In the genomic region with DNA sequence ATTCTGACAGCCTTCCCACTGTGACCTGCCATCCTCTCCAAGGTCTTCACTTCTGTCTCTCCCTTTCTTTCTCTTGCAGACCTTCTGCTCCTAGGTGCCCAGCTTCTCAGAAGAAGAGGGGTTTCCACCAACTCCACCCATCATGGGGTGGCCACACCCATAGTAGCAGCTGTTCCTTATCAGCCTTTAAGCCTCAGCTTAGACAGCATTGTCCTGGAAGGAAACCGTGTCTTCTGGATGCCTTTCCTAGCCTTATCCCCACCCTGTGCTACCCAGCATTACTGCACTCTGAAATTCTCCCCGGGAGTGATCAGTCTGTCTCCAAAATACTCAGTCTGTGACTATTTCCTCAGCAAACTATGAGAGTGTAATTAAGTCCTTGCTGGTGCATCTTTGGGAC, we compare ENCODE assay signal across 12 mouse cellular contexts.
DNase-seq lines count a peak whose midpoint lies in the region; ATAC-seq and TF ChIP-seq lines count a peak whose summit lies in the region.
"Had no signal": no experiment of that assay in that cellular context is flagged by ENCODE, and none has a peak within 500 bp of the region (broad histone marks: within the 10 kb centered on the region; RNA-seq: fewer than 3 reads in every experiment).

No protein-coding gene starts in this region.

- no peak overlapping the region for H3K4me2 ChIP-seq in midbrain, embryonic 11.5 days
- no peak overlapping the region for H3K4me2 ChIP-seq in midbrain, embryonic 15.5 days
- H3K4me2 ChIP-seq in liver, embryonic 15.5 days, result peak overlapping the region; percentile 51
- H3K4me2 ChIP-seq: neural tube, embryonic 15.5 days had no signal

- H3K36me3 ChIP-seq in midbrain, embryonic 11.5 days (ENCODE audit: control insufficient read depth, insufficient read depth, low read length), result no peaks in the 10 kb centered on the region
- no peaks in the 10 kb centered on the region for H3K36me3 ChIP-seq in midbrain, embryonic 15.5 days (replicated peaks)
- H3K36me3 ChIP-seq in liver, embryonic 15.5 days (replicated peaks), result no peaks in the 10 kb centered on the region
- H3K36me3 ChIP-seq: neural tube, embryonic 15.5 days had no signal

- no peak overlapping the region for H3K4me3 ChIP-seq in gastrocnemius, adult 2 months
- no peak overlapping the region for H3K4me3 ChIP-seq in midbrain, embryonic 11.5 days (ENCODE audit: low read depth, low read length)
- no peak overlapping the region for H3K4me3 ChIP-seq in midbrain, embryonic 15.5 days
- H3K4me3 ChIP-seq in liver, embryonic 15.5 days (replicated peaks), result no peak overlapping the region
- H3K4me3 ChIP-seq: neural tube, embryonic 15.5 days had no signal

- no peaks in the 10 kb centered on the region for H3K4me1 ChIP-seq in midbrain, embryonic 11.5 days (ENCODE audit: control insufficient read depth, insufficient read depth, low read length)
- no peaks in the 10 kb centered on the region for H3K4me1 ChIP-seq in midbrain, embryonic 15.5 days
- H3K4me1 ChIP-seq in liver, embryonic 15.5 days (replicated peaks), result peaks cover 20% of the 10 kb centered on the region
- H3K4me1 ChIP-seq: neural tube, embryonic 15.5 days had no signal

- TF ChIP-seq CTCF in gastrocnemius, adult 2 months (IDR thresholded peaks at IDR 0.05), result no peak

- WGBS in midbrain, embryonic 11.5 days, result 65% methylated on average over 2 of the region's 2 CpGs
- 74% methylated on average over 2 of the region's 2 CpGs for WGBS in midbrain, embryonic 15.5 days
- 37% methylated on average over 2 of the region's 2 CpGs for WGBS in liver, embryonic 15.5 days (ENCODE audit: insufficient replicate concordance)

- H3K9ac ChIP-seq in midbrain, embryonic 11.5 days (ENCODE audit: low read length), result no peak overlapping the region
- no peak overlapping the region for H3K9ac ChIP-seq in midbrain, embryonic 15.5 days
- 0 out of 2 replicates have a peak overlapping the region, but pooled peaks have one; percentile 32 for H3K9ac ChIP-seq in liver, embryonic 15.5 days
- H3K9ac ChIP-seq: neural tube, embryonic 15.5 days had no signal

- no peaks in the 10 kb centered on the region for H3K27me3 ChIP-seq in midbrain, embryonic 11.5 days (ENCODE audit: control insufficient read depth, insufficient read depth, low read length)
- H3K27me3 ChIP-seq in midbrain, embryonic 15.5 days (replicated peaks), result no peaks in the 10 kb centered on the region
- no peaks in the 10 kb centered on the region for H3K27me3 ChIP-seq in liver, embryonic 15.5 days
- H3K27me3 ChIP-seq: neural tube, embryonic 15.5 days had no signal

- no peak for ATAC-seq in midbrain, embryonic 11.5 days (ENCODE audit: low FRiP score)
- ATAC-seq in midbrain, embryonic 15.5 days (replicated peaks), result no peak
- ATAC-seq in liver, embryonic 15.5 days (ENCODE audit: insufficient read depth), result peak; percentile 87

- DNase-seq in gastrocnemius, adult 2 months, result no peak
- no peak for DNase-seq in gastrocnemius, postnatal 25 days
- peak; percentile 64 for DNase-seq in midbrain, embryonic 11.5 days (ENCODE audit: low spot score, missing footprints)
- no peak for DNase-seq in frontal cortex, adult 2 months (ENCODE audit: extremely low spot score in 1 of 2, low spot score in 1 of 2)
- no peak for DNase-seq in right cerebral cortex, adult 2 months (ENCODE audit: low spot score in 2 of 2)
- DNase-seq in right cerebral cortex, postnatal 4 days, result no peak
- DNase-seq: adrenal gland, adult 8-10 months; kidney, postnatal 14 days; left cerebral cortex, postnatal 4 days had no signal

- peaks cover 2% of the 10 kb centered on the region; the same call in 1 of the 2 replicates for H3K9me3 ChIP-seq in midbrain, embryonic 11.5 days (ENCODE audit: control insufficient read depth, low read length)
- H3K9me3 ChIP-seq in midbrain, embryonic 15.5 days, result no peaks in the 10 kb centered on the region
- H3K9me3 ChIP-seq in liver, embryonic 15.5 days (replicated peaks), result no peaks in the 10 kb centered on the region; the same call in 1 of the 2 replicates
- H3K9me3 ChIP-seq: neural tube, embryonic 15.5 days had no signal

- 0 out of 2 replicates have a peak overlapping the region, but pooled peaks have one; percentile 2 for H3K27ac ChIP-seq in gastrocnemius, adult 2 months
- H3K27ac ChIP-seq in midbrain, embryonic 11.5 days (ENCODE audit: low read depth, low read length), result no peak overlapping the region
- no peak overlapping the region for H3K27ac ChIP-seq in midbrain, embryonic 15.5 days
- H3K27ac ChIP-seq in liver, embryonic 15.5 days (replicated peaks), result peak overlapping the region; percentile 22; the same call in 1 of the 2 replicates
- H3K27ac ChIP-seq: neural tube, embryonic 15.5 days had no signal

- intact Hi-C loops in gastrocnemius, adult 2 months (cut with DNase I), result no loop called here

Comparison
In these comparisons a context has a peak if more than half of its experiments do, and no peak if none do; other contexts are left out.
1. H3K27ac ChIP-seq: peak in gastrocnemius, adult 2 months (single experiment) and liver, embryonic 15.5 days (single experiment); none in midbrain, embryonic 11.5 days (single experiment) and midbrain, embryonic 15.5 days (single experiment).